Mouse (Mus musculus) midbrain, embryonic 11.5 days (tissue): ENCODE data around the gene Ppib. TPM values are rescaled to one million over a fixed set of nuclear protein-coding genes. Genes with fewer than 3 reads are reported as not detected.

Source experiments
- ATAC-seq: fragments of 200-750 bp; cut with Nextera tagmentation; 2 replicates; pipeline ENCODE4 v1.8.0; 2017; ENCODE audit warnings: moderate TSS enrichment, moderate library complexity; ENCODE audit not compliant: low FRiP score
- DNase-seq: peaks from one replicate; pipeline ENCODE4 v3.0.0; 2015; ENCODE audit warnings: low spot score; ENCODE audit errors: missing footprints
- H3K27ac ChIP-seq: fragments of 300-500 bp; sonication (generic); 2 replicates; pipeline ENCODE4 v1.5.1; 2014; ENCODE audit warnings: low read depth, low read length
- H3K27me3 ChIP-seq: fragments of 300-500 bp; sonication (generic); 2 replicates; pipeline ENCODE4 v1.6.1; 2014; ENCODE audit warnings: mild to moderate bottlenecking, low read length, moderate library complexity, mixed read lengths; ENCODE audit not compliant: control insufficient read depth, insufficient read depth
- H3K36me3 ChIP-seq: fragments of 300-500 bp; sonication (generic); 2 replicates; pipeline ENCODE4 v1.6.1; 2014; ENCODE audit warnings: mild to moderate bottlenecking, low read length, moderate library complexity, mixed read lengths; ENCODE audit not compliant: control insufficient read depth, insufficient read depth
- H3K4me1 ChIP-seq: fragments of 300-500 bp; sonication (generic); 2 replicates; pipeline ENCODE4 v1.6.1; 2014; ENCODE audit warnings: low read length; ENCODE audit not compliant: control insufficient read depth, insufficient read depth
- H3K4me2 ChIP-seq: fragments of 300-500 bp; sonication (generic); 2 replicates; pipeline ENCODE4 v1.6.1; 2014; ENCODE audit warnings: mild to moderate bottlenecking, moderate library complexity
- H3K4me3 ChIP-seq: fragments of 300-500 bp; sonication (generic); 2 replicates; pipeline ENCODE4 v1.5.1; 2014; ENCODE audit warnings: low read depth, low read length
- H3K9ac ChIP-seq: fragments of 300-500 bp; sonication (generic); 2 replicates; pipeline ENCODE4 v1.6.1; 2014; ENCODE audit warnings: low read length
- H3K9me3 ChIP-seq: fragments of 300-500 bp; sonication (generic); 2 replicates; pipeline ENCODE4 v1.6.1; 2016; ENCODE audit warnings: low read length; ENCODE audit not compliant: control insufficient read depth
- WGBS: fragments of 180-500 bp; shearing (Covaris S2); extraction: QIAGEN DNeasy Blood & Tissue Kit; methylation state at CpG from one replicate; pipeline ENCODE4 v1.1.7; 2014; 5-methylcytosine and 5-hydroxymethylcytosine counted together
- polyA plus RNA-seq: library from polyadenylated mRNA; unstranded; fragments of >200 nt; fragmentation: Nextera tagmentation; extraction: Ambion mirVana; gene quantifications from 2 replicates; pipeline ENCODE4 v1.2.1, GENCODE M21; 2014

The Ppib gene
- polyA plus RNA-seq, 1 experiment from 2014 or later, result 501 TPM

DNA sequence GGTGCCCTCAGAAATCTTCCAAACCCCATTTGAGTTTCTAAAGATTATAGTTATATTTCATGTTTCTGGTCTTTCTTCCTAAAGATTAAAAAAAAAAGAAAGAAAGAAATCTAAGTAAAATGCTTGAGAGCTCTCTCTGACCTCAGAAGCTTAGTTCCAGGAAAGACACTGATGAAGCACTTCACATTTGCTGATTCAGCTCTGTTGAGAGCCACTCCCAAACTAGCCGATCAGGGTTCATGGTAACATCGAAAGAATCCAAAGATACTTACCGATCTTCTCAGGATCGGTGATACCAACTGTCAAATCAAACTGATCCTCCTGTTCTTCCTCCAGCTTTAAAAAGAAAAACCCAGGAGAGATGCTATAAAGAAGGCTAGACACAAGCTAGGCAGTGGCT lies 44.6 kb downstream of the Ppib start:
- Histone ChIP-seq H3K27ac (no peak overlapping the region), H3K9me3 (no peaks in the 10 kb centered on the region), H3K4me1 (no peaks in the 10 kb centered on the region), H3K4me3 (no peak overlapping the region), H3K27me3 (no peaks in the 10 kb centered on the region), H3K4me2 (no peak overlapping the region), H3K36me3 (peaks cover 35% of the 10 kb centered on the region; the same call in 1 of the 2 replicates), H3K9ac (no peak overlapping the region)
- ATAC-seq (no peak), DNase-seq (no peak)
- WGBS, result 90% methylated on average over 4 of the region's 4 CpGs

GRCm38 (mm10) chr9:66105168-66105567 lies 45.1 kb downstream of the Ppib start:
- WGBS, result 91% methylated on average over 8 of the region's 8 CpGs
- H3K4me3 ChIP-seq, result no peak overlapping the region
- DNase-seq (no peak), ATAC-seq (no peak)
- no peaks in the 10 kb centered on the region for H3K27me3 ChIP-seq
- no peak overlapping the region for H3K4me2 ChIP-seq
- no peak overlapping the region for H3K27ac ChIP-seq
- H3K4me1 ChIP-seq, result peaks cover 2% of the 10 kb centered on the region
- H3K9ac ChIP-seq, result no peak overlapping the region
- H3K9me3 ChIP-seq, result no peaks in the 10 kb centered on the region
- H3K36me3 ChIP-seq, result peaks cover 31% of the 10 kb centered on the region; the same call in 1 of the 2 replicates

GRCm38 (mm10) chr9:66109574-66109973 lies 49.6 kb downstream of the Ppib start:
- Histone ChIP-seq H3K9ac (no peak overlapping the region), H3K9me3 (no peaks in the 10 kb centered on the region), H3K27ac (no peak overlapping the region), H3K27me3 (no peaks in the 10 kb centered on the region), H3K36me3 (peaks cover 18% of the 10 kb centered on the region), H3K4me1 (peaks cover 9% of the 10 kb centered on the region), H3K4me2 (no peak overlapping the region), H3K4me3 (no peak overlapping the region)
- ATAC-seq (no peak), DNase-seq (no peak)
- 93% methylated on average over 1 of the region's 1 CpGs for WGBS

DNA sequence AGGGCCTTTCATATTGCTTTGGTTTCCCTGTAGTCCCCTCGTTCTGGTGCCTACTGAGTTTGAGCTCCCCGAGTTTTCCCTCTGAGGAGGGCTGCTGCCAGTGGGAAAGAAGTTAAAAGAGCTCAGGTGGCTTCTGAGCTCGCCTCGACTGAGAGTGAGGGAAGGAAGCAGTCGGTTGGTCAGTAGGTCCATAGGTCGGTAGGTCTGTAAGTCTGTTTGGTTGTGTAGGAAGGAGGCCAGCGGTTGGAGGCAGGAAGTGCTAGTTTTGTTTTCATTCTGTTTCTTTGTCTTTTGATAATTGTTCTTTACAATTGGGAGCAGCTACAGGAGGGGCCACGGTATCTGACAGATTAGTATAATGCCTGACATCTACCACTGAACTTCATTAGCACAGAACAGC lies 50.1 kb downstream of the Ppib start:
- peaks cover 15% of the 10 kb centered on the region for H3K36me3 ChIP-seq

DNA sequence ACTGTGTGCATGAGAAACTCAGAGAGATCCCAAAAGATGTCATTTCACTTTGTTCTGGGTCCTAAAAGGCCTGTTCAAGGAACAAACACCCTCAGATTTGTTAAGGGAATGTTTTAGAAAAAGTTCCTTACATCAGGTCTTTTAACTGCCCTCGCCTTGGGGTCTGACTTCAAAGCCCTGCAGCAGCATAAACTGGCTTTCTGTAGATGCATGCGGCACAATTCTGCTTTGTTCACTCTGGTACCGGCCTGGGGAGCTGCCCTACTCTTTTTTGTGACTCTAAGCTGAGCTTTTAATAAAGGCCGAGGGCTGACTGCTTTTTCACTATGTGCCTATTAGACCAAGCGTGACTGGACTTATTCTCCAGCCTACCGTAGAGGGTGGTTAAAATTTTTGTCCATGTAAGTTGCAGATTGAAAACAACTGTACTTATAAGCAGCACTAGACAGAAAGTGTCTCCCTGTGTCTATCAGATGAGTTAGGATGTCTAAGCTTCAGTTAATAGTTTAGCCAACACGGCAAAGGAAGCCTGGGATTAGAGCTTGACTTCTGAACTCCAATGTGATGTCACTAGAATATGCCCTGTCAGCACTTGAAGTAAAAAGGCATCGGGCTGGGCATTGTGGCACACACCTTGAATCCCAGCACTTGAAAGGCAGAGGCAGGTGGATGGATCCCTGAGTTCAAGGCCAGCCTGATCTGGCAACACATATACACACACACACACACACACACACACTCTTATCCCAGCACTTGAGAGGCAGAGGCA lies 50.8 kb downstream of the Ppib start:
- H3K9me3 ChIP-seq, result no peaks in the 10 kb centered on the region
- 41% methylated on average over 8 of the region's 8 CpGs for WGBS
- no peak for ATAC-seq
- H3K4me2 ChIP-seq, result no peak overlapping the region
- H3K27me3 ChIP-seq, result no peaks in the 10 kb centered on the region
- no peak for DNase-seq
- H3K9ac ChIP-seq, result no peak overlapping the region
- no peak overlapping the region for H3K4me3 ChIP-seq
- peaks cover 9% of the 10 kb centered on the region for H3K4me1 ChIP-seq
- H3K36me3 ChIP-seq, result peaks cover 15% of the 10 kb centered on the region
- H3K27ac ChIP-seq, result peak overlapping the region; percentile 38

More for the DNA sequence above, 50.1 kb downstream of the Ppib start:
- ATAC-seq (no peak), DNase-seq (no peak)
- Histone ChIP-seq H3K4me1 (peaks cover 9% of the 10 kb centered on the region), H3K4me2 (no peak overlapping the region), H3K4me3 (no peak overlapping the region), H3K27ac (peak overlapping the region; percentile 38), H3K9ac (no peak overlapping the region), H3K27me3 (no peaks in the 10 kb centered on the region), H3K9me3 (no peaks in the 10 kb centered on the region)
- WGBS, result 60% methylated on average over 8 of the region's 8 CpGs

GRCm38 (mm10) chr9:66114341-66114740 lies 54.3 kb downstream of the Ppib start:
- DNase-seq (no peak), ATAC-seq (no peak)
- Histone ChIP-seq H3K27ac (no peak overlapping the region), H3K36me3 (peaks cover 3% of the 10 kb centered on the region; the same call in 1 of the 2 replicates), H3K27me3 (no peaks in the 10 kb centered on the region), H3K9me3 (no peaks in the 10 kb centered on the region), H3K4me1 (peaks cover 12% of the 10 kb centered on the region), H3K4me3 (no peak overlapping the region), H3K4me2 (no peak overlapping the region), H3K9ac (no peak overlapping the region)
- WGBS, result 92% methylated on average over 3 of the region's 3 CpGs

Other genes with a start within 250 kb of the Ppib start
- gene Zfp609, start 232.7 kb upstream of the Ppib start, polyA plus RNA-seq, result 7.4 and 7.6 TPM in 2 replicates
- gene Pclaf, start 170.0 kb upstream of the Ppib start, polyA plus RNA-seq, result 198 and 215 TPM in 2 replicates
- gene Trip4, start 151.4 kb upstream of the Ppib start, polyA plus RNA-seq, result 33.7 and 37.2 TPM in 2 replicates
- gene Csnk1g1, start 151.3 kb upstream of the Ppib start, polyA plus RNA-seq, result 18.4 and 19.6 TPM in 2 replicates
- gene Snx22, start 9.5 kb downstream of the Ppib start, polyA plus RNA-seq, result 1.8 and 2.2 TPM in 2 replicates
- 147 and 150 TPM in 2 replicates for gene Snx1, start 66.4 kb downstream of the Ppib start, polyA plus RNA-seq
- gene Ciao2a, start 66.4 kb downstream of the Ppib start, polyA plus RNA-seq, result 156 and 171 TPM in 2 replicates
- gene Dapk2, start 98.0 kb downstream of the Ppib start, polyA plus RNA-seq, result 6.7 and 7.4 TPM in 2 replicates